Mouse (Mus musculus): Measurements from ENCODE around the gene Eef1g.

DNA sequence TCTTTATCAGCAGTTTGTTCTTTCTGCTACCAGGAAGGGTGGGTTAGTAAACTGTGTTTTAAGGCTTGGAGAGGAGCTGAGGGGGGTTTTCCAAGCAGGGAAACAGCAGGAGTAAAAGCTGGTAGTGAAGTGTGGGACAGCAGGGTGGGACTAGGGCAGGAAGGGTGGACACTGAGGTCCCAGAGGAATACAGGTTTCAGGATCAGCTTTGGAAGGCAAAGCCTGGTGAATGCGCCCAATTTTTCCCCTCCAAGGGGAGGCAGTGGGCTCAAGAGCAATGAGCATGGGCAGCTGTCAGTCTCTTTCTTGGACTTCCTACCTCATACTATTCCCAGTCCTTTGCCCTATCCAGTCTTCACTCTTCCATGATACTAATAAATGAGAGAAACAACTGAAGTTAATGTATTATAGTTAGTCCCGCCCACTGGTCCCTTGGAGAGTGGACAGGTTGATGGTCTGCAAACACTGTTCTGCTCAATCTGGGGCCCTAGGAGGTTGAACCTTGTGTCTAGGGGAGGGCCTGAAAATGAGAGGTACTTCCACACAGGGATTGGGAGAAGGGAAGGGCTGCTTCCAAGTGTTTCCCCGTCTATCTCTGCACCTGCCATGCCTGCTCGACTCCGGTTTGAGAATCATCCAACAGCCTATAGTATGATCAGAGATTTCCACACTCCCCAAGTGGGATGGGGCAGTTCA, 58.9 kb downstream of the Eef1g start:
- TF ChIP-seq GATA1 (IDR thresholded peaks at IDR 0.05; ENCODE audit: low read length) (no peak), TAL1 (IDR thresholded peaks at IDR 0.05; ENCODE audit: low read length) (no peak)
